Mouse (Mus musculus) limb, embryonic 11.5 days (tissue): ENCODE results near the gene Actb. TPM values are rescaled to one million over a fixed set of nuclear protein-coding genes. Genes with fewer than 3 reads are reported as not detected.
A peak's percentile ranks its signal among the peaks of the same experiment; 100 is the strongest.

ENCODE experiments used
- ATAC-seq: fragments of 200-750 bp; cut with Nextera tagmentation; 2 replicates; pipeline ENCODE4 v1.8.0; 2017; ENCODE audit warnings: low read depth; ENCODE audit not compliant: insufficient number of reproducible peaks, low FRiP score, low TSS enrichment
- DNase-seq: peaks from one replicate; pipeline ENCODE4 v3.0.0-alpha.2; 2015; ENCODE audit warnings: low spot score
- H3K27ac ChIP-seq: fragments of 300-500 bp; sonication (generic); replicated peaks from 2 replicates; pipeline ENCODE4 v1.5.1; 2014; ENCODE audit warnings: low read depth, mild to moderate bottlenecking, low read length
- H3K27me3 ChIP-seq: fragments of 300-500 bp; sonication (generic); 2 replicates; pipeline ENCODE4 v1.6.1; 2014; ENCODE audit warnings: mild to moderate bottlenecking, low read length, mixed read lengths; ENCODE audit not compliant: control insufficient read depth, insufficient read depth
- H3K36me3 ChIP-seq: fragments of 300-500 bp; sonication (generic); 2 replicates; pipeline ENCODE4 v1.6.1; 2014; ENCODE audit warnings: mild to moderate bottlenecking, low read length, moderate library complexity, mixed read lengths; ENCODE audit not compliant: control insufficient read depth, insufficient read depth
- H3K4me1 ChIP-seq: fragments of 300-500 bp; sonication (generic); 2 replicates; pipeline ENCODE4 v1.6.1; 2014; ENCODE audit warnings: low read length, mixed read lengths; ENCODE audit not compliant: control insufficient read depth, insufficient read depth
- H3K4me2 ChIP-seq: fragments of 300-500 bp; sonication (generic); 2 replicates; pipeline ENCODE4 v1.6.1; 2014; ENCODE audit warnings: low read depth, mild to moderate bottlenecking, moderate library complexity; ENCODE audit not compliant: severe bottlenecking
- H3K4me3 ChIP-seq: fragments of 300-500 bp; sonication (generic); 2 replicates; pipeline ENCODE4 v1.5.1; 2014; ENCODE audit warnings: low read depth, low read length
- H3K9ac ChIP-seq: fragments of 300-500 bp; sonication (generic); 2 replicates; pipeline ENCODE4 v1.6.1; 2014; ENCODE audit warnings: mild to moderate bottlenecking, low read length
- H3K9me3 ChIP-seq: fragments of 300-500 bp; sonication (generic); 2 replicates; pipeline ENCODE4 v1.6.1; 2016; ENCODE audit warnings: low read length; ENCODE audit not compliant: control insufficient read depth
- WGBS: fragments of 180-500 bp; shearing (Covaris S2); extraction: QIAGEN DNeasy Blood & Tissue Kit; methylation state at CpG from one replicate; pipeline ENCODE4 v1.1.7; 2014; 5-methylcytosine and 5-hydroxymethylcytosine counted together
- polyA plus RNA-seq: library from polyadenylated mRNA; unstranded; fragments of >200 nt; fragmentation: Nextera tagmentation; extraction: Ambion mirVana; gene quantifications from 2 replicates; pipeline ENCODE4 v1.2.1, GENCODE M21; 2014

The Actb gene
- polyA plus RNA-seq, 1 experiment from 2014 or later: 16,911 TPM

DNA sequence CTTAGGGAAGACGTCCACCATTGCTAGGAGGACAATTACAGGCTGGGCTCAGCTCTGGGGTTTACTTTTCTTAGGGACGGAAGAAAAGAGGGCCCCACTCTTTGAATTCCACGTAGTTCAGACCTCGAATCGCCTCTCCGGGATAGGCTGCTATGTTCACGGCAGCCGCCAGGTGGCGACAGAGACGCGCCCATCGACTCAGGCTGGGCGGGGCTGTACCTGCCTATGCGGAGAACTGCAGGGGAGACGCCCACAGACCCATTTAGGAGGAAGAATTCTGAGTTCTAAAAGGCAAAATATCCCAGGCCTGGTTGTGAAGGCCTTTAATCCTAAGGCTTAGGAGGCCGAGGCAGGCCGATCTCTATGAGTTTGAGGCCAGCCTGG lies 29.8 kb upstream of the Actb start:
- peak overlapping the region; percentile 23; the same call in 1 of the 2 replicates for H3K9ac ChIP-seq
- ATAC-seq: peak; percentile 32; the same call in 1 of the 2 replicates

DNA sequence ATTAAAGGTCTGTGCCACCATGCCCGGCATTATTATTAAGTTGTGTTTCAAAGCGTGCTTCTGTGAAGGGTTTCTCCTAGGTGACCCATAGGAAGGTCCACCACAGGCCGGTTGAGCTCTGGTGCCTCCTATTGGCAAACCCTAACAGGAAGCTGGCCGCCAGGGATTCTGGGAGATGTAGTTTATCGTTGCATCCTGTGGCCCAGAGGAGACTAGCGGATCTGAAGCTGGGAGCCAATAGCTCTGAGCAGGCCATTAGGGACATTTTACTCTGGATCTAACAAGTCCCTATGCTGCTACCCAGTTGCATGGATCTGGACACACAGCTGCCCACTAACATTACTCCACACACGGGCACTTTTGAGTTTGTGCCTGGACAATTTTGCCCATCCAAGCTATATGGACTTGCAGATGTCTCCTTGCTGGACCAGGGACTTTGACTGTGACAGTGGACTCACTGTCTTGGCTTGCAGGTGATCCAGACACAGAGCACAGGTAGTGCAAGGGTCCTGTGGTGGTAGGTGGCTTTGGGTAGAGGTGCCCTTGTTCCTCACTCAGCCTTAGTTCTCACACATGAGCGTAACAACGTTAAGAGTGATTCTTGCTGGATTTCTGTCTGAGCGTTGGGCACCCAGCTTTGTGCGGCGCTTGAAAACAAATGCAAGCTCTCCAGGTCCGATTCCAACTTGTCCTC lies 29.2 kb upstream of the Actb start:
- DNase-seq (peak; percentile 89), ATAC-seq (peak; percentile 51)
- 15% methylated on average over 13 of the region's 13 CpGs for WGBS
- H3K9ac ChIP-seq: peak overlapping the region; percentile 23; the same call in 1 of the 2 replicates
- H3K4me2 ChIP-seq: peak overlapping the region; percentile 37
- H3K4me3 ChIP-seq: peak overlapping the region; percentile 10; the same call in 1 of the 2 replicates
- no peak overlapping the region for H3K27ac ChIP-seq
- H3K36me3 ChIP-seq: no peaks in the 10 kb centered on the region
- H3K4me1 ChIP-seq: peaks cover 6% of the 10 kb centered on the region; the same call in 1 of the 2 replicates
- no peaks in the 10 kb centered on the region; the same call in 1 of the 2 replicates for H3K9me3 ChIP-seq
- no peaks in the 10 kb centered on the region for H3K27me3 ChIP-seq

More for the DNA sequence above, 29.8 kb upstream of the Actb start:
- peaks cover 6% of the 10 kb centered on the region; the same call in 1 of the 2 replicates for H3K4me1 ChIP-seq
- peak overlapping the region; percentile 10; the same call in 1 of the 2 replicates for H3K4me3 ChIP-seq
- no peaks in the 10 kb centered on the region for H3K36me3 ChIP-seq
- H3K9me3 ChIP-seq: no peaks in the 10 kb centered on the region; the same call in 1 of the 2 replicates
- H3K4me2 ChIP-seq: peak overlapping the region; percentile 37
- WGBS: 5% methylated on average over 17 of the region's 17 CpGs
- no peaks in the 10 kb centered on the region for H3K27me3 ChIP-seq
- no peak overlapping the region for H3K27ac ChIP-seq
- peak; percentile 96 for DNase-seq

DNA sequence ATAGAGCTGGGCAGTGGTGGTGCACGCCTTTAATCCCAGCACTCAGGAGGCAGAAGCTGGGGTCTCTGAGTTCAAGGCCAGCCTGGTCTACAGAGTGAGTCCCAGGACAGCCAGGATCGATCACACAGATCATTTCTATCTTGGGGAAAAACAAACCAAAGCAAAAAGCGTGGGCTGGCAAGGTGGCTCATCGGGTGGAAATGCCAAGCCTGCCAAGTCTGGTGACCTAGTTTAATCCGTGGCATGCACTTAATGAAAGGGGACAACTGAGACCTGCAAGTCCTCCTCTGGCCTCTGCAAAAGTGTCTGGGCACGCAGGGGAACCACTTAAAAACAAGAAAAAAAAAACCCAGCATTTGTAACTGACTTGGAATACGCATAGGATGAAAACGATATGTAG lies 26.2 kb upstream of the Actb start:
- Histone ChIP-seq H3K27me3 (no peaks in the 10 kb centered on the region), H3K36me3 (no peaks in the 10 kb centered on the region), H3K4me2 (no peak overlapping the region), H3K4me1 (peaks cover 9% of the 10 kb centered on the region; the same call in 1 of the 2 replicates), H3K4me3 (no peak overlapping the region), H3K9ac (no peak overlapping the region), H3K27ac (no peak overlapping the region), H3K9me3 (no peaks in the 10 kb centered on the region)
- no peak for ATAC-seq
- WGBS: 83% methylated on average over 8 of the region's 8 CpGs
- DNase-seq: no peak

- H3K27me3 ChIP-seq: no peaks in the 10 kb centered on the region
- no peak overlapping the region for H3K4me3 ChIP-seq
- DNase-seq (peak; percentile 82), ATAC-seq (no peak)
- H3K27ac ChIP-seq: no peak overlapping the region
- no peaks in the 10 kb centered on the region for H3K36me3 ChIP-seq
- no peak overlapping the region for H3K9ac ChIP-seq
- no peaks in the 10 kb centered on the region for H3K9me3 ChIP-seq
- H3K4me1 ChIP-seq: peaks cover 9% of the 10 kb centered on the region; the same call in 1 of the 2 replicates
- no peak overlapping the region for H3K4me2 ChIP-seq
- whole genome bisulfite sequencing: 28% methylated on average over 9 of the region's 9 CpGs
These were observed 25.6 kb upstream of the Actb start for GRCm38 (mm10) chr5:142932084-142932685.

DNA sequence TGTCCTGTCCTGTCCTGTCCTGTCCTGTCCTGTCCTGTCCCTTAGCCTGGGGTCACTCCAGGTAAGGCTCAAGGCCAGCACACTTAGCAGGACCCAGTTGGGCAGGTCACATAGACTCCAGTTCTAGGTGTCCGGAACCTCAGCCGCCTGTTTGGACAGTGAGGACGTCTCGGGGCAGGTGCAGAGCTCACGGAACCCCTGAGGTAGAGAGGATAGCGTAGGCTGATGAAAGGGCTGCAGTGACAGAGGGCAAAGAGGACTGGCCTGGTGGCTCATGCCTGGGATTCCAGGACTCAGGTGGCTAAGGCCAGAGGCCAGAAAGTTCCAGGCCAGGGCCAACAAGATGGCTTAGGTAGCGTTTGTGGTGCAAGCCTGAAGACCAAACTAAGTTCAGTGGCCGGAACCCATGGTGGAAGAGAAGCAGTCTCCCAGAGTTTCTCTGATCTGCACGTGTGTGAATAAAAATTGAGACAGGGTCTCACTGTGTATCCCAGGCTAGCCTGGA lies 24.7 kb upstream of the Actb start:
- no peak overlapping the region for H3K27ac ChIP-seq
- 86% methylated on average over 9 of the region's 9 CpGs for WGBS
- H3K9ac ChIP-seq: no peak overlapping the region
- DNase-seq (no peak), ATAC-seq (no peak)
- no peaks in the 10 kb centered on the region for H3K36me3 ChIP-seq
- H3K4me1 ChIP-seq: peaks cover 16% of the 10 kb centered on the region; the same call in 1 of the 2 replicates
- no peaks in the 10 kb centered on the region for H3K27me3 ChIP-seq
- H3K4me3 ChIP-seq: no peak overlapping the region
- H3K9me3 ChIP-seq: no peaks in the 10 kb centered on the region
- no peak overlapping the region for H3K4me2 ChIP-seq

DNA sequence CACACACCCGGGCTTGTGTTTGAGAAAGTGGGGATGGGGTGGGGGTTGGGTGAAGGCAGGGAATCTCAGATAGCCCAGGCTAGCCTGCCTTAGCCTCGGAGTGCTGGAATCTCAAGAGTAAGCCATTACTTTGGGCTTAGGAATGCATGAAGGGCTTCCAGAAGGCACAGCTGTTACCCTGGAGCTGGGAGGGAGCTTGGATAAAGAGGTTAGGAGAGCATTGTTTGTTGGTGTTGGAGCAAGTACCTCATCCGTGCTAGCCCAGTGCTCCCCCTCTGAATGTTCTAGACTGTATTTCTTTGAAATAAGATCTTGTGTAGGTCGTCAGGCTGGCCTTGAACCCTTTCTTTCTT lies 22.8 kb upstream of the Actb start:
- Histone ChIP-seq H3K36me3 (no peaks in the 10 kb centered on the region), H3K4me2 (peak overlapping the region; percentile 62), H3K4me3 (peak overlapping the region; percentile 27), H3K4me1 (peaks cover 16% of the 10 kb centered on the region; the same call in 1 of the 2 replicates), H3K27me3 (no peaks in the 10 kb centered on the region), H3K27ac (no peak overlapping the region; the same call in 1 of the 2 replicates), H3K9ac (peak overlapping the region; percentile 68), H3K9me3 (no peaks in the 10 kb centered on the region)
- no peak for DNase-seq
- 28% methylated on average over 4 of the region's 4 CpGs for WGBS
- ATAC-seq: no peak

- DNase-seq: peak; percentile 80
- H3K4me2 ChIP-seq: peak overlapping the region; percentile 62
- H3K36me3 ChIP-seq: no peaks in the 10 kb centered on the region
- ATAC-seq: 0 out of 2 replicates have a peak, but pooled peaks have one; percentile 16
- WGBS: 3% methylated on average over 35 of the region's 35 CpGs
- peaks cover 16% of the 10 kb centered on the region; the same call in 1 of the 2 replicates for H3K4me1 ChIP-seq
- no peaks in the 10 kb centered on the region for H3K9me3 ChIP-seq
- H3K9ac ChIP-seq: peak overlapping the region; percentile 68
- no peaks in the 10 kb centered on the region for H3K27me3 ChIP-seq
- H3K4me3 ChIP-seq: peak overlapping the region; percentile 27
- H3K27ac ChIP-seq: no peak overlapping the region; the same call in 1 of the 2 replicates
These were observed 22.3 kb upstream of the Actb start for GRCm38 (mm10) chr5:142928749-142929399.

DNA sequence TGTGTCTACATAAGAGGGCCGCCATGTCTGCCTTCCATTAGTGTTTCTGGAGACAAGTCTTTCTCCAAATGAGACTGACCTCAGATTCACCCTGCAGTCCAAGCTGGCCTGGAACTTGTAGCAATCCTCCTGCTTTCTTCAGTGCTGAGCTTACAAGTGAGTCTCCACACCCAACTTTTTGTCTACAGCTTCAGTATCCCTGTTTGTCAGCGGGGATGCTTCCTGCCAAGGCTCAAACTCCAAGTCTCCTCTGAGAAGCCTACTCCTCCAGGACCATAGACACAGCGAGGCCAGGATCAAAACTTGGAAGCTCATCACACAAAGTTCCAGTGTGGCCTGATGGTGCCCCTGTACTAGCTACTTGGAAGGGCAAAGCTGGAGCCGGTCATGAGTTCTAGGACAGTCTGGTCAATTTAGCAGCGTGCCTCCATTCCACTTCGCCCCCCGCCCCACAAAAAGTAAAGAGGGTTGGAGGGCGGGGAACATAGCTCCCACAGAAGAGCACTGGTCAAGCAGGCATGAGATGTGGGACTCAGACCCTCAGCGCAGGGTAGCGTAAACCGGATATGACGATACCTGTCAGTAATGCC lies 20.9 kb upstream of the Actb start:
- WGBS: 91% methylated on average over 12 of the region's 12 CpGs
- Histone ChIP-seq H3K27ac (no peak overlapping the region), H3K36me3 (no peaks in the 10 kb centered on the region), H3K9me3 (no peaks in the 10 kb centered on the region), H3K4me1 (peaks cover 16% of the 10 kb centered on the region; the same call in 1 of the 2 replicates), H3K27me3 (no peaks in the 10 kb centered on the region), H3K4me2 (no peak overlapping the region), H3K9ac (no peak overlapping the region), H3K4me3 (no peak overlapping the region)
- no peak for DNase-seq
- ATAC-seq: no peak
